Mouse (Mus musculus): Measurements from ENCODE around the gene Phf12. TPM values are rescaled to one million over a fixed set of nuclear protein-coding genes. Genes with fewer than 3 reads are reported as not detected.
A peak's percentile ranks its signal among the peaks of the same experiment; 100 is the strongest.
"Not testable (repeated sequence)": the region's sequence is repeated elsewhere in the genome, so short reads cannot be mapped to it uniquely, and the experiment has no call there.

Phf12 gene
- total RNA-seq, 1 experiment from 2014 or later, result 39.0 TPM

DNA sequence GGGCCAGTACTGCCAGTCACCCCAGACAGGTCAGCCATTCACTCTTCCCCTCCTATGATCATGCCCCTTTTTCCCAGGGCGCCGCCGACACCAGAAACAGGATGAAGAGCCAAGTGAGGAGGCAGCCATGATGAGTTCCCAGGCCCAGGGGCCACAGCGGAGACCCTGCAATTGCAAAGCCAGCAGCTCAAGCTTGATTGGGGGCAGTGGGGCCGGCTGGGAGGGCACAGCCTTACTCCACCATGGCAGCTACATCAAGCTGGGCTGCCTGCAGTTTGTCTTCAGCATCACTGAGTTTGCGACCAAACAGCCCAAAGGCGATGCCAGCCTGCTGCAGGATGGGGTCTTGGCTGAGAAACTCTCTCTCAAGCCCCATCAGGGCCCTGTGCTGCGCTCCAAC lies 46.7 kb downstream of the Phf12 start:
- no peak for ATAC-seq (replicated peaks; ENCODE audit: low read depth, poor library complexity, severe bottlenecking)

DNA sequence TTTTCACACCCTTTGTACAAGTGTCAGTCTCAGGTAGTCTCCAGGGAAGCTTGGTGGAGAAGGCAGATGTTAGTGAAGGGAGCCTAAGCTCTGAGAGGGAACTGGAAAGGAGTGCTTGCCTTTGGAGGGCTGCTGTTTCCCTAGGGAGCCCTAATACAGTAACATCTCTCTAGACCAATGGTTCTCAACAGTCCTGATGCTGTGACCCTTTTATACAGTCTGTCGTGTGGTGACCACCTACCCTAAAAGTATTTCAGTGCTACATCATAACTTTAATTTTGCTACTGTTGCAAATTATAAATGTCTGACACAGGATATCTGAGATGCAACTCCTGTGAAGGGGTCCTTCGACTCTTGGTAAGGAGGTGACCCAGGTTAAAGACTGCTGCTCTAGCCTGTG lies 48.0 kb downstream of the Phf12 start:
- ATAC-seq (replicated peaks; ENCODE audit: low read depth, poor library complexity, severe bottlenecking), result no peak

DNA sequence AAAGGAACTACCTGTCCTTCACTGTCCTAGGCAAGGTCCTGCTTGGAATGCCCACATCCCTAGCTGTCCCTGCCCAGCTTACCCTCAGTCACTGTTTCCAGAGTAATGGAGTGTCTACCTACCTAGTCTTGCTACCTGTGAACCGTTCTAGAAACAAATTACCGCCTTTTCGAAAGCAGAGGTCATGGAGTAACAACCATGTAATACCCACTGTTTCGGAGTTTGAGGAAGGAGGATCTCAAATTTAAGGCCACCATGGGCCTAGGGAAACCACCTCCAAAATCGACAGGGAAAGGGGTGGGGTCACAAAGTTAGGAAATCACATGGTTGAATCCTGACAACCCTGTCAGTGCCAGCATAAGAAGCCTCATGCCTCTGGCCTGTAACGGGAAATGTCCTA lies 48.8 kb downstream of the Phf12 start:
- no peak for ATAC-seq (replicated peaks; ENCODE audit: low read depth, poor library complexity, severe bottlenecking)

DNA sequence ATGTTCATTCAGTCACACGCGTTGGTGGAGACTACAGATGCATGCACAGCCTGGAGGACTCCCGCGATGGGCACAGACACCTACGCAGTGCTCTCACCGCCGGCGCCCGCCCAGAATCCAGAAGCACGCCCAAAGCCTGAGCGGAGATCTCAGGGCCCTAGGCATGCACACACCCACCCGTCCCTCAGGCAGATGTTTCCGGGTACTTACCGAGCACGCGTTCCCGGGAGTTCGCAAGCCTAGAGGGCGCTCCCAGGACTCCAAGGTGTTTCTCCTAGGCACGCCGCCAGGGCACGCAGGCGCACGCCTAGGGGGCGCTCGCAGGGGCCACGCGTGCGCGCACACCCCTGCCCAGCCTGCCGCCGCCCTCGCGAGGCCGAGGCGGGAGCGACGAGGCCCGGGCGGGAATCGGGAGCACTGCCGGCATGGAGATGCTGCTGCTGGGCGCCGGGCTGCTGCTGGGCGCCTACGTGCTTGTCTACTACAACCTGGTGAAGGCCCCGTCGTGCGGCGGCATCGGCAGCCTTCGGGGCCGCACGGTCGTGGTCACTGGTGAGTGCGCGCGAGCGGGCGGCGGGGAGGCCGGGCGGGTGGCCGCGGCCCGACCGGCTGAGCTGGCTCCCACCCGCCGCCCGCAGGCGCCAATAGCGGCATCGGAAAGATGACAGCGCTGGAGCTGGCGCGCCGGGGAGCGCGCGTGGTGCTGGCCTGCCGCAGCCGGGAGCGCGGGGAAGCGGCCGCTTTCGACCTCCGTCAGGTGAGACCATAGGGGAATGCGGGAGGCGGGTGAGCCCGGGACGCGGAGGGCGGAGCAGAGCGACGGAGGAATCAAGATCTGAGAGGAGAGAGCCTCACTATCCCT lies 49.6 kb downstream of the Phf12 start, which contains the start of gene Dhrs13:
TSS of gene Dhrs13 (plus strand) at position 334 of the 862 bp plus-strand sequence.
- peak; percentile 94 for ATAC-seq (replicated peaks; ENCODE audit: low read depth, poor library complexity, severe bottlenecking)

DNA sequence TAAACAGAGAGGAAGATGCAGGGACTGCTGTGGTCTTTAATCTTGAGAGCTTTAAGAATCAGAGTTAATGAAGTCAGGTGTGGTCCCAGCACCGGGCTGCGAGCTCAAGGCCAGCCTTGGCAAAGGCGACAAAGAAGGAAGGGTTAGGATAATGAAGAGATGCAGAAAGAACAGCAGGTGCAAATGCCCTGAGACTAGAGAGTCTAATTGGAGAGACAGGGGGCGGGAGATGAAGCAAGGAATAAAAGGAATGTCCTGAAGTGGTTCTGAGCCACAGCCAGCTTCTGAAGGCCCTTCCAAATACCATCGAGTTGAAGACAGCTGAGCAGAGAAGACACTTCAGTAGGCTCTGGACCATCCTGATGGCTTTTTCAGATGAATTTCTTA lies 50.2 kb downstream of the Phf12 start:
- no peak for ATAC-seq (replicated peaks; ENCODE audit: low read depth, poor library complexity, severe bottlenecking)

DNA sequence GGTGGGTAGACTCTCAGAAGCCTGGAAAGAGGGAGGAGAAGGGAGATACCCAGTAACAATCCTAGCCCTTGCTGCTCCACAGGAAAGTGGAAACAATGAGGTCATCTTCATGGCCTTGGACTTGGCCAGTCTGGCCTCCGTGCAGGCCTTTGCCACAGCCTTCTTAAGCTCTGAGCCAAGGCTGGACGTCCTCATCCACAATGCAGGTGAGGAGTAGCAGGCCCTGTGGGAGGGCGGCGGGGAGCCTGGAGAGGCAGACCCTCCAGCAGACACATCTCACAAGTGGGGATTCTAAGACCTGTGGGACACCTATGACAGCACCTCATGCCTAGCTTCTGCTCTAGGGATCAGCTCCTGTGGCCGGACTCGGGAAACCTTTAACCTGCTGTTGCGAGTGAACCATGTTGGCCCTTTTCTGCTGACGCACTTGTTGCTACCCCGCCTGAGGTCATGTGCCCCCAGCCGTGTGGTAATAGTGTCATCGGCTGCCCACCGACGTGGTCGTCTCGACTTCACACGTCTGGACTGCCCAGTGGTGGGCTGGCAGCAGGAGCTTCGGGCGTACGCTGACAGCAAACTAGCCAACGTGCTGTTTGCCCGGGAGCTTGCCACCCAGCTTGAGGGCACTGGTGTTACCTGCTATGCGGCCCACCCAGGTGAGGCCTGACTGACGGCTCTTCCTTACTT lies 51.5 kb downstream of the Phf12 start:
- no peak for ATAC-seq (replicated peaks; ENCODE audit: low read depth, poor library complexity, severe bottlenecking)

DNA sequence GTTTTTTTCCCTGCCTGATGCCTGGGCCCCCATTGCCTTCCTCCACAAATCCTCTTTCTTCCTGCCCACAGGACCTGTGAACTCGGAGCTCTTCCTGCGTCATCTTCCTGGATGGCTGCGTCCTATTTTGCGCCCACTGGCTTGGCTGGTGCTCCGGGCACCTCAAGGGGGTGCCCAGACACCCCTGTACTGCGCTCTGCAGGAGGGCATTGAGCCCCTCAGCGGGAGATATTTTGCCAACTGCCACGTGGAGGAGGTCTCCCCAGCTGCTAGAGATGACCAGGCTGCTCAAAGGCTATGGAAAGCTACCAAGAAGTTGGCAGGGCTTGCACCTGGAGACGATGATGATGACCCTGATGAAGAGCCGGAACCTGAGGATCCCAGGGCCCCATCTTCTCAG lies 54.2 kb downstream of the Phf12 start:
- no peak for ATAC-seq (replicated peaks; ENCODE audit: low read depth, poor library complexity, severe bottlenecking)

DNA sequence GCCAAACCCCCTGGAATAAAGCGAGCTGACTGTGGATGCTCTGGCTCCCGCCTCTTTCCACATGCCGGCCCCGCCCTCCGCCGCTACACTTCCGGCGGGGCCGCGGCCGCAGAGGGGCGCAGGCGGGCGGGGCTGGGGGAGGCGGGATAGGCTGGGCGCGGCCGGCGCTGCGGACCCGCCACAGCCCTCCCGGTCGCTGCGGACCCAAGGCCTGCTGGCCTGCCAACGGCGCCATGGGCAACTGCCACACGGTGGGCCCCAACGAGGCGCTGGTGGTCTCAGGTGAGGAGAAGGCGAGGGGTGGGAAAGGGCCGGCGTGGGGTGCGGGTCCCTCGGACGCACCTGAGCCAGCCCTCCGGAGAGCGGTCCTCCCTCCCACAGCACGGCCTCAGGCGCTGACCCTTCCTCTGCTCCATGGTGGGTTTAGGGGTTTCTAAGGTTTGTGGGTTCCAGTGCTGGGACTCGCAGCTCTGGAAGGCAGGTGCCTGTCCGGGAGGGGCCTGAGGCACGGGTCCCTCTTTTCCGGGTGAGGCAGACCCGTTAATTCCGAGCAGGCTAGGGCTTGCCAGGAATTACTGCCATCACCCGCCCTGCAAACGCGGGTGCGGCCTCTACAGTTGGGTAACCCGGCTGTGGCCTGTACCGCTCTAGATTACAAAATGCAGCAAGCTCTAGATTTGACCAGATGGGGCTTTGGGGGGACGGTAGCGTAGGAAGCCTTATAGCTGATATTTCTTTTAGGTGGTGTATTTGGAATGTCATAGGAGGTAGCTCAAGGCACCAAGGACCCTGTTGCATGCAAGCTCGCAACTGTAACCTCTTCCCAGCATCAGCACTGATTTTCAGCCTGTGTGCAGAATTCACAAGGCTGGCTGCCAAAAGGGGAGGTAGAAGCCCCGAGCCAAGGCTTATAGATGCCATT lies 55.5 kb downstream of the Phf12 start, which contains the start of gene Flot2:
TSS of gene Flot2 (plus strand) at position 101 of the 922 bp plus-strand sequence.
- peak; percentile 78 for ATAC-seq (replicated peaks; ENCODE audit: low read depth, poor library complexity, severe bottlenecking)

DNA sequence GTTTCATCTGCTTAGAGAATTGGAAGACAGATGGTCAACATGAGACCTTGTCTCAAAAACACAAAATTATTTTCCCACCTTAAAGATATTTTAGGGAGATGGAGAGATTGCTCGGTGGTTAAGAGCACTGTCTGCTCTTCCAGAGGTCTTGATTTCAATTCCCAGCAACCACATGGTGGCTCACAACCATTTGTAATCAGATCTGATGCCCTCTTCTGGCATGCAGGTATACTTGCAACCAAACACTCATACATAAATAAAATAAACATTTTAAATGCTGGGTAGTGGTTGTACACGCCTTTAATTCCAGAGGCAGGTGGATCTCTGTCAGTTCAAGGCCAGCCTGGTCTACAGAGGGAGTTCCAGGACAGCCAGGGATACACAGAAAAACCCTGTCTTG lies 58.3 kb downstream of the Phf12 start:
- ATAC-seq (replicated peaks; ENCODE audit: low read depth, poor library complexity, severe bottlenecking), result no peak

DNA sequence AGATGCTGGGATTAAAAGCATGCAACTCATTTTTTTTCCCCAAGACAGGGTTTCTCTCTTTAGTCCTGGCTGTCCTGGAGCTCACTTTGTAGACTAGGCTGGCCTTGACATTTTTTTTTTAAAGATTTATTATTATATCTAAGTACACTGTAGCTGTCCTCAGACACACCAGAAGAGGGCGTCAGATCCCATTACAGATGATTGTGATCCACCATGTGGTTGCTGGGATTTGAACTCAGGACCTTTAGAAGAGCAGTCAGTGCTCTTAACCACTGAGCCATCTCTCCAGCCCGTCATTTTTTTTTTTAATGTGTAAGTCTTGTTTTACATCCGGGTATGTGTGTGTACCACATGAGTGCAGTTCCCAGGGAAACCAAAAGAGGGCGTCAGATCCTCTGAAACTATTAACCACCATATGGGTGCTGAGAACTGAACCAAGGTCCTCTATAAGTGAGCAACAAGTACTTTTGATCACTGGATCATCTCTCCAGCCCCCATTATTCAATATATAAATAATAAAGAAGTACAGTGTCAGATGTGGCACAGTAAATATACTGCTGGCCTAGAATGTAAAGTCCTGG lies 59.8 kb downstream of the Phf12 start:
- ATAC-seq (replicated peaks; ENCODE audit: low read depth, poor library complexity, severe bottlenecking), result not testable (repeated sequence)

DNA sequence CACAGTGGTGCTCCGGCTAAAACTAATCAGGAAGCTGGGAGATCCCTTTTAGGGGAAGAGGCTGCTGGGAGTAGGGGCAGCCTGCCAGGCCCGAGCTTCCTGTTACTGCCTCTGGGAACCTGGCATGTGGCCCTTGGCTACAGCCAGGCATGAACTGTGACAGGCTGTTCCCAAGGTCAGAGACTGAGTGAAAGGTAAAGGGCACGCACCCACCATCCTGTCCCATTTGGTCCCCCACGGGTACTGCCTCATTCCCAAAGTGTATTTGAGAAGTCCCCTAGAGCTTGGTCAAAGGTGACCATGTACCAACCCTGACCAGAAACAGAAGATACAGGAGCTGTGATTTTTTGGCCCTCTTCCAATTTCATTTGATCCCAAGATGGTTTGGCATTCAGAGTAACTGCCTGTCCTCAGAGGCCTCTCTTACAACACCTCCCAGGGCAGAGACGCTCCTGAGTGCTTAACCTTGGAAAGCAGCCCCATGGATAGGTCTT lies 62.3 kb downstream of the Phf12 start:
- no peak for ATAC-seq (replicated peaks; ENCODE audit: low read depth, poor library complexity, severe bottlenecking)

DNA sequence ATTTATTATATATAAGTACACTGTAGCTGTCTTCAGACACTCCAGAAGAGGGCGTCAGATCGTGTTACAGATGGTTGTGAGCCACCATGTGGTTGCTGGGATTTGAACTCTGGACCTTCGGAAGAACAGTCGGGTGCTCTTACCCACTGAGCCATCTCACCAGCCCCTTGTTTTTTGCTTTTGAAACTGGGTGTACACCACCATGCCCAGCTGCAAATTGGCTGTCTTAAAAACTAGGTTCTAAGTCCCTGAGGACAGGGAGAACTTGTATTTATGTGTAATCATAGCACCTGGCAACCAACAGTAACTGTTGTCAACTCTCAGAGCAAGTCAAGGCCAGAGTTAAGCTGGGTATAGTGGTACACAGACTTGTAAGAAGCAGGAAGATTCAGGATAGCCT lies 66.1 kb downstream of the Phf12 start:
- ATAC-seq (replicated peaks; ENCODE audit: low read depth, poor library complexity, severe bottlenecking), result not testable (repeated sequence)

DNA sequence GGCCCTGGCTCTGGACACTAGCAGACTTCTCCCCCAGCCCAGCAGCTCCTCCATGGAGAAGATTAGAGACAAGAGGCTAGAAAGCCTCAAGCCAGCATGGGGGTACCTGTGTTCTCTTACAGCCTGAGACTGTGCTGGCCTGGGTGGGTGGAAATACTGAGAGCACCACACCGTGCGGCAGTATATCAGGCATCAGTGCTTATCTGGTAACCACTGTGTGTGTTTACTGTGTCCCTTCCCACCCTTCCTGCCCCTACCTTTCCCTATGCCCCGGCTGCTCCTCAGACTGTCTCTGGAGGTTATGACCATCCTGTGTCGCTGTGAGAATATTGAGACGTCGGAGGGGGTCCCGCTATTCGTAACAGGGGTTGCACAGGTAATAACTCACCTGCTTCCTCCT lies 70.5 kb downstream of the Phf12 start:
- ATAC-seq (replicated peaks; ENCODE audit: low read depth, poor library complexity, severe bottlenecking), result no peak

DNA sequence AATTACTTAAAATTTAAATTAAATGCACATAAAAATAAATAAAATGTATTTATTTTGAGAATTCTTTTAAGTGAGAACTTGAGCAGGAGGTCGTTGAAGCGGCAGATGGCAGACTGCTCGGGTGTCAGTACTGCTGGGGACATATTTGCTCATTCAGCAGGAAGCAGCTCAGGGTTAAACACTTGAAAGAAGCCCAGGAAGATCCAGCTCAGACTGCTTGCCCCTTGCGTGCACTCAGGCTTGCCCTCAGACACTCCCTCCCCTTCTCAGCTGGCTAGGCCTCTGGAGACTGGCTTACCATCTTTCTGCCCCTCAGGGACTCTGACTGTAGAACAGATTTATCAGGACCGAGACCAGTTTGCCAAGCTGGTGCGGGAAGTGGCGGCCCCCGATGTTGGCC lies 74.4 kb downstream of the Phf12 start:
- no peak for ATAC-seq (replicated peaks; ENCODE audit: low read depth, poor library complexity, severe bottlenecking)

DNA sequence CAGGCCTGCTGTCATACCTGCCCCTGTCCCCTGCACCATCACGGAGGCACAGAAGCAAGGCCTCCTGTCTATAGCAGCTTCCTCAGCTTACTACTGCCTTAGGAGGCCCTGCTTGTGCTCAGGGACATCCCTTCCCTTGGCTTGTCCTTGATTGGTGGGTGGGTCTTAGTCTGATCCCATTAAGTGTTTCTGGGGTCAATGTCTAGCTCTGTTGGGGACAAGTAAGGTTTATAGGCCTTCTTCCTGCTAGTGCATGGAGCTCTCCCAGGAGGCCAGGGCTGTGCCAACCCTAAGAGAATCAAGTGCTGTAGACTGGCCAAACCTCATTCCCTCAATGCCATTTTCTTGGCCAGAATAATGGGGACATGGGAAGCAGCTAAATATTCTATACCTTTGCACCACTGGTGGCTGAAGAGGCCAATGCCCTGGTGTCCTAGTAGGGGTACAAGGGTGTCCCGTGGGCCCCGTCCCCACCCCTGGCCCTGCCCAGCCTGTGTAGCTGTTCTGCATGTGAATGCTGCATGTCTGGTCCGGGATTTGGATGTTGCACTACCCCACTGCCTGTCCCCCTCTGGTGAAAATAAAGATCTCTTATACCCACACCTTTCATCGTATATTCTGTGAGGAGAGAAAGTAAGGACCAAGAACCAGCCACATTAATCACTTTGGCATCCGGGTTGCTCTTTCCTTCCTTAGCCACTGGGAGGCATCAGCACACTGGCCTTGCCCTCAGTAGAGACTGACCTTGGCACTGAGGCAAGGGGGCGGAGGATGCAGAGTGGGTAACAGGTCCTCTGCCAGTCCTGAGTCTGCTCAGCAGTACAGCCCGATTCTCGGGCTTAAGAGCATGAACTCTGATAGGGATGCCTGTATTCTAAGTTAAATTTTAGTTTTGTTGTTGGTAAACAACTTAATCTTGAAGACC lies 77.5 kb downstream of the Phf12 start:
- ATAC-seq (replicated peaks; ENCODE audit: low read depth, poor library complexity, severe bottlenecking), result peak; percentile 99

DNA sequence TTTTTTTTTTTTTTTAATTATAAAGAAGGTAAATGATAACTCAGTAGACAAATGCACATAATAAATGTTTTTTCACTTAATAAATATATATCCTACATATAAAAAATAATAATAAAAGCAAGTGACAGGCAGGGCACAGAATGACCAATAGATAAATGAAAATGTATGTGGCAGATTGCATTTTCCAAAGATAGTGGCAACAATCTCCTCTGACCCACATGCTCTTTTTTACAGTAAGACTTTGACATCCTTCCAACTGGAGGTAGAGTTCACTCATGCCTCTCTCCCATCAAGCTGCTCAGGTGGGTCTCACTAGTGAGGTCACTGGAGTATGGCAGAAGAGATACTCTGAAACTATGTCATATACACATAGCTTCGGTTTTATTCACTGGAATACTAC lies 80.0 kb downstream of the Phf12 start:
- ATAC-seq (replicated peaks; ENCODE audit: low read depth, poor library complexity, severe bottlenecking), result no peak

DNA sequence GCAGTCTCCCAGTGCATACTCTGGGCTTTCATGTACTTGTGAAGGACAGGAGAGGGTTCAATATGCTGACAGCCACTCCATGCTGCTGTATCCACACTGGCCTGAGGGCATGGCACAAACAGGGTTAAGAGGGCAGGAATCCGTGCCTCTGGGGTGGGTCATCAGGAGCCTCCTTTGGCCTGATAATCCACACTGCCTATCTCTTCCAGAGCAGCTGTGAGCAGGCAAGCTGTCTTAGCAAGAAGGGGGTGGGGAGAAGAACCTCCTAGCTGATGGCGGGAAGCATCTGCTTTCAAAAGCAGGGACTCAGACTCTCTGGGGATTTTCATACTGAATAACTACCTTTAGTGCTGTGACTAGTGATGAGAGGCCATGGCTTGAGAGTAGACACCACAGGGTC lies 83.4 kb downstream of the Phf12 start:
- 0 out of 2 replicates have a peak, but pooled peaks have one; percentile 19 for ATAC-seq (replicated peaks; ENCODE audit: low read depth, poor library complexity, severe bottlenecking)

DNA sequence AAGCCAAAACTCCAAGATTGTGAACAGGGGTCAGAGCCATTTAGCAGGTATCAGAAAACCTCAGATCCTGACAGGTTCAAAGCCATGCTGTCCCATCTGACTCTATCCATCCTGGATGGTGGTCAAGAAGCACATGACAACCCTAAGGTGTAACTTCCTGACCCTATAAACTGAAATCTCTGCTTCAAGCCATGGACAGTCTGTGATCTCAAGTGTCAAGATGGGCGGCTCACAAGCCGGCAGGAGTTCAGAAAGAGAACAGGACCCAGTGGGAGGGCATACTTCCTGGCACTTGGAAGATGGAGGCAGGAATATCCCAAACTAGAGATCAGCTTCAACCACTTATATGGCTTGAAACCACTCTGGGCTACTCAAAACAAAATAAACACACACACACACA lies 84.1 kb downstream of the Phf12 start:
- no peak for ATAC-seq (replicated peaks; ENCODE audit: low read depth, poor library complexity, severe bottlenecking)

DNA sequence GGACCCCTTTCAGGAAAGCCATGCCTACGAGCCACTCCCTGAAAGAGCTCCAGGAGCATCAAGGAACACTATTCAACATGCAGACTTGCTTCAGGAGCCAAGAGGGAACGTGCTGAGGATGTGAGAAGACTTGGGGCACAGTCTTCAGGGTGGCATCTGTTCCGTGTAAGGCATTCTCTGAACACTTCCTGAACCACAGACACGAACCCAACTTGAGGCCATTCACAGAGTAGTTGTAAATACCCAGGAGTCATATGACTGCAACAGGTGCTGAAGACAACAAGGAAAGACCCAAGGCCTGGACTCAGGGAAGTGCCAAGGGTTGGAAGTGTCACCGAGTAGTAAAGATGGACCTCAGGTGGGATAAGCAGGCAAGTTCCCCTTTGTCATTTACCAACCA lies 85.0 kb downstream of the Phf12 start:
- no peak for ATAC-seq (replicated peaks; ENCODE audit: low read depth, poor library complexity, severe bottlenecking)
